Mouse (Mus musculus) megakaryocyte, embryonic 14.5 days (primary cell): ENCODE data around the gene Fkbpl.

Source experiments
- FLI1 ChIP-seq: IDR thresholded peaks from 2 replicates; pipeline ENCODE4 v1.6.1; 2012; ENCODE audit warnings: low read length, inconsistent platforms, mixed read lengths
- GATA1 ChIP-seq: IDR thresholded peaks from 3 replicates; pipeline ENCODE4 v1.6.1; 2012; ENCODE audit warnings: mixed read lengths, low read length, inconsistent platforms, borderline replicate concordance

GRCm38 (mm10) chr17:34645831-34646511 is 1.4 kb downstream of the Fkbpl start:
- TF ChIP-seq GATA1 (no peak), FLI1 (no peak)
